Mouse (Mus musculus): Measurements from ENCODE around the gene Gclm.
"Not testable (repeated sequence)": the region's sequence is repeated elsewhere in the genome, so short reads cannot be mapped to it uniquely, and the experiment has no call there.

Gclm gene

GRCm38 (mm10) chr3:122242876-122243275 lies 2.5 kb upstream of the Gclm start:
- DNase-seq (ENCODE audit: low read depth), result no peak

- DNase-seq (ENCODE audit: low read depth), result no peak
These were observed 1.8 kb upstream of the Gclm start for GRCm38 (mm10) chr3:122243416-122244167.

DNA sequence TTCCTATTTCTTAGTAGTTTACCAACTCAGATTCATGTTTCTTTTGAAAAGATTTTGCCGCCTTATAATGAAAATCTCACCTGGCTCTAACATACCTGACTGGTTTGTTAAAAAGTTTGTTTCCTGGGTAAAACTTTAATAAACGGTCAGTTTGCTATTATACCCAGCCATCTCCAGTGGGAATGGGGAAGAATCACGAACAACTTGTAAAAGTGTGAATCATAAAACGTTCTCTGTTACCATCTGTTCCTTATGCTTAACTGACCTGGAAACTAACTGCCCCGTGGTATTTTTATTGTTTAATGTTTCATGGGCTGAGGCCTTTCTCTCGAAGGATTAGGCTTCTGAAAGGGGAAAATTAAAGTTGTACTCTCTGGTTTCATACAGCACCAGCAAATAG lies 598 bp upstream of the Gclm start:
- peak; percentile 13 for DNase-seq (ENCODE audit: low read depth)

GRCm38 (mm10) chr3:122245878-122246332 lies 548 bp downstream of the Gclm start:
- no peak for DNase-seq (ENCODE audit: low read depth)

DNA sequence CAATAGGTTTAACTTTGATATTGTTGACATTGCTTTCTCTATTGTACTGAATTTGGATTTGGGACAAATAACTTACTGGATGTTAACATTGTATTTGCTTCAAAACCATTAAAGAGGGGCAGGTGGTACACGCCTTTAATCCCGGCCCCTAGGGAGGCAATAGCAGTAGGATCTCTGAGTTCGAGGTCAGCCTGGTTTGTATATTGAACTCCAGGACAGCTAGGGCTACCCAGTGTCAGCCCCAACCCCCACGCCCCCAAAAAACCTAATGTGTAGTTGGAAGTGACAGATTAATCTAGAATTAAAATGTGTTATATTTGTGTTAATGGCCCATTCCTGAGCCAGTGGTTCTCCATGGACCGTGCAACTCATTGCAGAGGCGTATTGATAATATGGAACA lies 1.0 kb downstream of the Gclm start:
- no peak for DNase-seq (ENCODE audit: low read depth)

DNA sequence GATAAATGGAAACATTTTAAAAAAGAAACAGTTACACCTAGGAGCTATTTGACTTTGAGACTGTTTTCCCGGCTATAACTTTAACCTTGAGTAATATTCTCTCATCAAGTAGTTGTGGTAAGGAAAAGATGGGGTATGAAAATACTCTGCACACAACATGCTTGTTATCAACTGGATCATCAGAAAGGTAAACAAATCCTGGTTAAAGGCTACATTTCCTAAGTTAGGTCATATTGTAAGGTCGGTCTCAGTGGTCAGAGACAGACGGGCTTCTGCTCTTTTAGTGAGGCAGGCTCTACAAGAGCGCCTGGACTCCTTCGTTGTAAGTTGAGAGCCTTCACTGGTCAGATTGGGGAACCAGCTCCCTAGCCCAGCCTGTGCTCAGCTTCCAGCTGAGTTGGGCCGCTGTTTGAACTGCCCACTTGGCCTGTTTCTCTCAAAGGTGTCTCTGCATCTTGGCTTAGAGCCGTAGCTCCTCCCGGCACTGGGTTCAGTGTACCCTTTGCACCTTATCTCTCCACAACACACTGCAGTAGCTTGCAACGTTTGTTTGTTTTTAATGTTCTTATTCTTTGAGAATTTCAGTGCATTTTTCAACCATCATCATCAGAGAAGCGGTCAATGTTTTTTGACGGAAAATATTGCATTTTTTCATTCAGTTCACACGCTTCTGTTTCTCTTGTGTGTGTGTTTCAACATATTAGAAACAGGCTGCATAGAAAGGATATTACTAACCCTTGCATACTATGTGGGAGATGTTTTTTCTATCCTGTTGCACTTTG lies 1.8 kb downstream of the Gclm start:
- no peak for DNase-seq (ENCODE audit: low read depth)

DNA sequence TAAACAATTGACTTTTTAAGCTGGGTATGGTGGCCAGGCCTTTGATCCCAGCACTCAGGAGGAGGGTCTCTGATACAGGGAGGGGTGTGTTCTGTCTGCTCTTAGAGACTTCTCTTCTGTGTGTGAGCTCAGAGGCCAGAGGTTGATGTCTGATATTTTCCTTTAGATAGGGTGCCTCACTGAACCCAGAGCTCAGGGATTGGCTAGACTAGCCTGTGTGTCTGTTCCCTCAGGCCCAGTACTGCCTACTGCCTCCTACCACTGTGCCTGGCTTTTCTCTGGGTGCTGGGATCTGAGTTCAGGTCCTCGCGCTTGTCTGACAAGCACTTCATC lies 2.4 kb downstream of the Gclm start:
- DNase-seq (ENCODE audit: low read depth), result no peak

DNA sequence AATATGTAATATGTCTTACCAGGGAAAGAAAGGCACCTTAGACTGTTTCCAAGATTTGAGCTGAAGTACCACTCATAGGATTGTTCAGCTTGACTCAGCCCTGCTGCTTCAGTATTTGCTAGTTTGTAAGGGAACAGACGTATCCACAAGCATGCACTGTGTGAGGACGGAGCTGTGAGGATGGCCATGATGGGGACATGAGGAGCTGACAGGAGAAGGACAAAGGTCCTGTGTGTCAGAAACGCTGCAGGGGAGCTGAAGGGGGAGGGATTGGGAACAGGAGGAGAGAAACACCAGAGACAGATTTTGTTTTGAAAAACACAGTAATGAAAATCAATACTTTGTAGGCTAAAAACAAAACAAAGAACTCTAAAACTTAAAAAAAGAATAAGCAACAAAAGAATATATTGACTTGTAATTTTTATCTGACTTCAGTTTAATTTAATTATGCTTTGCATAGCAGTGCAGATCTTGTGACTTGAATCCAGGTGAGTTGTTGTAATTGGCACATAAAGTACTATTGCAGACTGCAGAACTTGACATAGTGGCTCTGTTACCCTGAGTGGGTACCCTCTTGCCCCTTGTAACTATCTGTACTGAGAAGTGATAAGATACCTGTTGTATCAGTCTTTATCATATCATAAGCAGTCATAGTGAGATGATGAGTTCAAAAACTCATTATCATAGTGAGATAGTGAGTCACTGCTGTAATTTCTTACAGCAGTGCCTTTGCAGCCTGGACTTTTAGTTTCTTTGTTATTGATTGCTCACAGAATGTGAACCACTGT lies 7.3 kb downstream of the Gclm start:
- DNase-seq (ENCODE audit: low read depth), result no peak

DNA sequence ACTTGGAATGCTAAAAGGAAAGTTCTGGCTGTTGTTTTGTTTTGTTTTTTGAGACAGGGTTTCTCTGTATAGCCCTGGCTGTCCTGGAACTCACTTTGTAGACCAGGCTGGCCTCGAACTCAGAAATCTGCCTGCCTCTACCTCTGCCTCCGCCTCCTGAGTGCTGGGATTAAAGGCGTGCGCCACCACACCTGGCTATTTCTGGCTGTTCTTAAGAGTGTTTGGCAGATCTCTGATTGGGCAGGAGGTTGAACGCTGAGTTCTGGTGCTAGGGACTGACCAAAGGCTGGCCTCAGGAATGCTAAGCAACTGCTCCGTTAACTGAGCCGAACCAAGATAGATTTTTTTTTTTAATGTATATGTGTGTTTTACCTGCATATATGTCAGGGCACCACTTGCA lies 8.7 kb downstream of the Gclm start:
- not testable (repeated sequence) for DNase-seq (ENCODE audit: low read depth)

DNA sequence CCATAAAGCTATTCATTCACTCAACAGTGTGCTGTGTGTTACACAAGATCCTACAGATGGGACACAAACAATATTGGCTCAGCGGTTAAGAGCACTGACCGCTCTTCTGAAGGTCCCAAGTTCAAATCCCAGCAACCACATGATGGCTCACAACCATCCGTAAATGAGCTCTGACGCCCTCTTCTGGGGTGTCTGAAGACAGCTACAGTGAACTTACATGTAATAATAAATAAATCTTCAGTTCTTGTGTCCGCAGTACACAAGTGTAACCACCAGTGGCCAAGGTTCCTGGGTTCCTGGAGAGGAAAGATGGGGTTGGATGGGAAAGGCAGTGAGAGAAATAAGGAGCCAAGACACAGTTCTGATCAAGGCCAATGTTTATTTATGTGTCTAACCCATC lies 24.6 kb downstream of the Gclm start:
- DNase-seq (ENCODE audit: low read depth), result no peak

DNA sequence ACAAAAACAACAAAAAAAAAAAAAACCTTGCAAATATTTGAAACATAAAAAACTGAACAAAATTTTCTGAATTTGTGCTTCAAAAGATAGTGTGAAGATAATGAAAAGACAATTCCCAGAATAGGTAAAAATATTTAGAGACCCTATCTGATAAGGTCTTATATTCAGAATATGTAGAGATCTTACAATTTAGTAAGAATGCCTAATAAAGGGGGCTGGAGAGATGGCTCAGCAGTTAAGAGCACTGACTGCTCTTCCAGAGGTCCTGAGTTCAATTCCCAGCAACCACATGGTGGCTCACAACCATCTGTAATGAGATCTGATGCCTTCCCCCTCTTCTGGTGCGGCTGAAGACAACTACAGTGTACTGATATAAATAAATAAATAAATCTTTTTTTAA lies 27.2 kb downstream of the Gclm start:
- not testable (repeated sequence) for DNase-seq (ENCODE audit: low read depth)

DNA sequence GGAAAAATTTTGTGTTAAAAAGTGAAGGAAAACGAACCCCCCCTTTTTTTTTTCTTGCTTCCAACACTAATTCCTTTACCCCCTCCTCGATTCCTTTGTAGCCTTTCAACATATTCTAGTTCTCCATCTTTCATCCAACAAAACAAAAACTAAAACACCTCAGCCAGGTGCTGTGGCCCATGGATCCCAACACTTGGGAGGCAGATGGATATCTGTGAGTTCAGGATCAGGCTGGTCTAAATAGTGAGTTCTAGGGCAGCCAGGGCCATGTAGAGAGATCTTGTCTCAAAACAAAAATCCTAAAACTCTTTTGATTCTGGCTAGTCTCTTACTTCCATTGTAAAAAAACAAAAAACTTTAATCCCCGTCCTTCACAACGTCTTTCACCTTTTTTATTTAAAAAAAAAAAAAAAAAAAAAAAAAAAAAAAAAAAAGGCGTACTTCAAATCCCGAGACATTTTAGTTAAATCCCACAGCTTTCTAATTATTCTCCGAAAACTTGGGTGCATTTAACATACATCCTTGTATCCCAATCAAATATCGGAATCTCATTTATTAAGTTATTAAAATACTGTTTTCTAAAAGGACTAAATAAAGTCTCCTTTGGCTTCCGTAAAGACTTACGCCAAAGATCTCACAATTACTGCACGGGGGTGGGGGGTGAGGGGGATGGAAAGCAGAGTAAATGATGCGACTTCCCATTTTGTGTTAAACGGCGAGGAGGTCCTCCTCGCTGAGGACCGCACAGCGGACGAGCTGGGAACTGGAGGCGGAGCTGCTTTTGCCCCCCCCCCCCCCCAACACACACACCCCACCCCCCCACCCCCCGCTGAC lies 28.3 kb downstream of the Gclm start:
- DNase-seq (ENCODE audit: low read depth), result peak; percentile 77

GRCm38 (mm10) chr3:122274241-122275024 lies 29.1 kb downstream of the Gclm start, which contains the start of gene Dnttip2:
Gene Dnttip2 (plus strand): TSS chr3:122274388.
- DNase-seq (ENCODE audit: low read depth), result peak; percentile 87

GRCm38 (mm10) chr3:122275111-122275510 lies 29.8 kb downstream of the Gclm start:
- DNase-seq (ENCODE audit: low read depth), result peak; percentile 20

GRCm38 (mm10) chr3:122287195-122287594 lies 41.8 kb downstream of the Gclm start:
- peak; percentile 69 for DNase-seq (ENCODE audit: low read depth)

DNA sequence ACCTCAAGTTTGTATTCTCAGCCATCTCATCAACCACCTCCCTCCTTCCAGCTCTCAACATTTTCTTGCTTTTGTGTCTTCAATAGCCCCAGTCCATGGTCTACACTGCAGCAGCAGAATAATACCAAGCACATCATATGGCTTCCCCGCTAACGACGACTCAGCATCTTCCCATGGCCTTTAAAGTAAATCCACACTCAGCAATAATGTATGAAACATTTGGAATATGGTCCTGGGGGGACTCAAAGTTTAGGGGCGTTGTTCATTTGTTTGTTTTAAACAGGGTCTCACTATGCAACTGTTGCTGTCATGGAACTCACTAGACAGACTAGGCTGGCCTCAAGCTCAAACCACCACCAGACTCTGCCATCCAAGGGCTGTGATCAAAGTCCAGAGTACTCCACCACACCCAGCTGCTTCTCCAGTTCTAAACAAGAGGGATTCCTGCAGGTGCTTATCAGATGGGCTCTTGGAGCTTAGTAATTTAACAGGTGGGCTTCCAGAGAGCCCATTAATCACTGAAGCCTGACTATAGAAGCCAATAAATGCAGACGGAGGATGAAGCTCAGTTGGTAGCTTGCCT lies 43.3 kb downstream of the Gclm start:
- DNase-seq (ENCODE audit: low read depth), result no peak

DNA sequence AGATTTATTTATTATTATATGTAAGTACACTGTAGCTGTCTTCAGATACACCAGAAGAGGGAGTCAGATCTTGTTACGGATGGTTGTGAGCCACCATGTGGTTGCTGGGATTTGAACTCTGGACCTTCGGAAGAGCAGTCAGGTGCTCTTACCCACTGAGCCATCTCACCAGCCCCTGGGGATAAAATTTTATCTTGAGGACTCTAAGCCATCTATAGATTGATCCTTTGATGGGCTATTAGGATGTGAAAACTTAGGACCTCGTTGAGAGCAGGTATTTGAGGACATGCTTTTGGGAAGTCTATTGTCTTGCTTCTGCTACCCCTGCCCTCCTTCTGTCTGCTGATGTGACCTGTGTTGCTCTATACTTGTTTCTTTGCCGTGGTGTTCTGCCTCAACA lies 44.0 kb downstream of the Gclm start:
- DNase-seq (ENCODE audit: low read depth), result not testable (repeated sequence)

DNA sequence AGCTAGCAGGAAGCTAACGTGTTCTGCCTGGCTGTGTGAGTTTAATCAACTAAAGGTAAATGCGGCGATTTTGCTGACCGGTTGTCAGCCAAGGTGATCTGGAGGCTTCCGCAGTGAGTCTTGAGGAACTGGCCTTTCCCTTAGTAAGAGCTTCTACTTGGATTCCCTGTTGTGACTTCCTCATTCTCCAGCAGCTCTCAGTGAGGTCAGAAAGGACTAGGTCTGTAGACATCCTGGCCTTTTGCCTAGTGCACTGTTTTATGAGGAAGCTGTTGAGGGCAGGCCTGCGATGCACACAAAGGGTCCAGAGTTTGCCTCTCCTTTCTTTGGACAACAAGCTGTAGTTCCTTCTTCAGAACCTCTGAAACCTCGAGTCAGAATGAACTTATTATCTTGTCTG lies 45.3 kb downstream of the Gclm start:
- no peak for DNase-seq (ENCODE audit: low read depth)

GRCm38 (mm10) chr3:122291828-122292227 lies 46.5 kb downstream of the Gclm start:
- DNase-seq (ENCODE audit: low read depth), result no peak

All from naive thymus-derived CD4-positive, alpha-beta T cell, adult 2 months (primary cell).